Mouse (Mus musculus): ENCODE results near the gene Tmigd3. TPM values are rescaled to one million over a fixed set of nuclear protein-coding genes. Genes with fewer than 3 reads are reported as not detected.

Tmigd3 gene
- polyA plus RNA-seq, 1 experiment from 2014 or later: 0.13 TPM

GRCm38 (mm10) chr3:105853781-105854180, 16.9 kb upstream of the Tmigd3 start:
- H3K4me3 ChIP-seq (ENCODE audit: low read depth, low read length): no peak overlapping the region
- 70% methylated on average over 8 of the region's 8 CpGs for WGBS (ENCODE audit: insufficient replicate concordance)
- no peak for TF ChIP-seq CTCF (IDR thresholded peaks at IDR 0.05; ENCODE audit: low read depth)
- no peak for TF ChIP-seq EP300 (IDR thresholded peaks at IDR 0.05; ENCODE audit: low read depth)
- no peaks in the 10 kb centered on the region for H3K9me3 ChIP-seq (ENCODE audit: low read length)
- no peak overlapping the region for H3K27ac ChIP-seq (ENCODE audit: low read depth)
- ATAC-seq (no peak), DNase-seq (no peak)
- H3K4me2 ChIP-seq (ENCODE audit: low read depth, low read length): no peak overlapping the region
- H3K4me1 ChIP-seq (ENCODE audit: insufficient read depth): peaks cover 1% of the 10 kb centered on the region
- no peak overlapping the region for H3K9ac ChIP-seq (replicated peaks)
- H3K36me3 ChIP-seq (replicated peaks; ENCODE audit: insufficient read depth, low read length): no peaks in the 10 kb centered on the region
- peaks cover 3% of the 10 kb centered on the region; the same call in 1 of the 2 replicates for H3K27me3 ChIP-seq (ENCODE audit: insufficient read depth, low read length)

DNA sequence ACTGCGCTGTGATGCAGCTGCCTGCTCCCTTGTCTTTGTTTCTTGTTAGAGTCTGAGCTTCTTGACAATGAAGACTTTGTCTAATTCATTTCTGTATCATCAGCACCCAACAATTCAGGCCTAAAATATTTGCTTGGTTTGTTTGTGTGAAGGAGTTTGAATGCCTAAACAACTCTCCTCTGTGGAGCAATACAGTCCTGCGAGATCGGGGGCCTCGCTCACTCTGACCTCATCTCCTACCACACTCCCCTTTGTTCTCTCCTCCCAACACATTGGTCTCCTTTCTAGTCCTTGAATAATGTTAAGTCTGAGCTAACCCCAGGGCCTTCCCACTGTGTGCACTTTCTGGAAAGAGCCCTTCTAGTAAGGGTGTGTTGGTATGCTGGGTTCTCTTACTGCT, 15.9 kb upstream of the Tmigd3 start:
- no peaks in the 10 kb centered on the region for H3K36me3 ChIP-seq (replicated peaks; ENCODE audit: insufficient read depth, low read length)
- ATAC-seq: no peak
- no peak overlapping the region for H3K9ac ChIP-seq (replicated peaks)
- no peaks in the 10 kb centered on the region for H3K9me3 ChIP-seq (ENCODE audit: low read length)
- no peak overlapping the region for H3K4me2 ChIP-seq (ENCODE audit: low read depth, low read length)
- H3K4me3 ChIP-seq (ENCODE audit: low read depth, low read length): no peak overlapping the region
- no peak for DNase-seq
- H3K27ac ChIP-seq (ENCODE audit: low read depth): no peak overlapping the region
- WGBS (ENCODE audit: insufficient replicate concordance): 87% methylated on average over 4 of the region's 4 CpGs
- peaks cover 3% of the 10 kb centered on the region; the same call in 1 of the 2 replicates for H3K27me3 ChIP-seq (ENCODE audit: insufficient read depth, low read length)
- peaks cover 4% of the 10 kb centered on the region for H3K4me1 ChIP-seq (ENCODE audit: insufficient read depth)
- TF ChIP-seq CTCF (IDR thresholded peaks at IDR 0.05; ENCODE audit: low read depth) (no peak), EP300 (IDR thresholded peaks at IDR 0.05; ENCODE audit: low read depth) (no peak)

- Histone ChIP-seq H3K27ac (ENCODE audit: low read depth) (no peak overlapping the region), H3K36me3 (replicated peaks; ENCODE audit: insufficient read depth, low read length) (no peaks in the 10 kb centered on the region), H3K27me3 (ENCODE audit: insufficient read depth, low read length) (peaks cover 3% of the 10 kb centered on the region; the same call in 1 of the 2 replicates), H3K4me3 (ENCODE audit: low read depth, low read length) (no peak overlapping the region), H3K9ac (replicated peaks) (no peak overlapping the region), H3K4me2 (ENCODE audit: low read depth, low read length) (no peak overlapping the region), H3K9me3 (ENCODE audit: low read length) (no peaks in the 10 kb centered on the region), H3K4me1 (ENCODE audit: insufficient read depth) (peaks cover 4% of the 10 kb centered on the region)
- no peak for ATAC-seq
- DNase-seq: no peak
- TF ChIP-seq CTCF (IDR thresholded peaks at IDR 0.05; ENCODE audit: low read depth) (no peak), EP300 (IDR thresholded peaks at IDR 0.05; ENCODE audit: low read depth) (no peak)
- 58% methylated on average over 5 of the region's 5 CpGs for WGBS (ENCODE audit: insufficient replicate concordance)
Observed at GRCm38 (mm10) chr3:105857513-105857912, 13.2 kb upstream of the Tmigd3 start.

- Histone ChIP-seq H3K9ac (replicated peaks) (no peak overlapping the region), H3K4me1 (ENCODE audit: insufficient read depth) (peaks cover 9% of the 10 kb centered on the region), H3K9me3 (ENCODE audit: low read length) (no peaks in the 10 kb centered on the region), H3K27me3 (ENCODE audit: insufficient read depth, low read length) (no peaks in the 10 kb centered on the region), H3K4me3 (ENCODE audit: low read depth, low read length) (no peak overlapping the region), H3K4me2 (ENCODE audit: low read depth, low read length) (no peak overlapping the region), H3K27ac (ENCODE audit: low read depth) (no peak overlapping the region), H3K36me3 (replicated peaks; ENCODE audit: insufficient read depth, low read length) (no peaks in the 10 kb centered on the region)
- ATAC-seq (no peak), DNase-seq (no peak)
- TF ChIP-seq CTCF (IDR thresholded peaks at IDR 0.05; ENCODE audit: low read depth): no peak
- no peak for TF ChIP-seq EP300 (IDR thresholded peaks at IDR 0.05; ENCODE audit: low read depth)
- 47% methylated on average over 7 of the region's 7 CpGs for WGBS (ENCODE audit: insufficient replicate concordance)
Observed at GRCm38 (mm10) chr3:105861747-105862366, 8.8 kb upstream of the Tmigd3 start.

- no peaks in the 10 kb centered on the region for H3K36me3 ChIP-seq (replicated peaks; ENCODE audit: insufficient read depth, low read length)
- no peaks in the 10 kb centered on the region for H3K27me3 ChIP-seq (ENCODE audit: insufficient read depth, low read length)
- H3K4me2 ChIP-seq (ENCODE audit: low read depth, low read length): no peak overlapping the region
- H3K9me3 ChIP-seq (ENCODE audit: low read length): no peaks in the 10 kb centered on the region
- H3K4me1 ChIP-seq (ENCODE audit: insufficient read depth): peaks cover 12% of the 10 kb centered on the region; the same call in 1 of the 2 replicates
- no peak overlapping the region for H3K4me3 ChIP-seq (ENCODE audit: low read depth, low read length)
- H3K9ac ChIP-seq (replicated peaks): no peak overlapping the region
- no peak for DNase-seq
- ATAC-seq: no peak
- TF ChIP-seq EP300 (IDR thresholded peaks at IDR 0.05; ENCODE audit: low read depth) (no peak), CTCF (IDR thresholded peaks at IDR 0.05; ENCODE audit: low read depth) (no peak)
- 56% methylated on average over 1 of the region's 1 CpGs for WGBS (ENCODE audit: insufficient replicate concordance)
- H3K27ac ChIP-seq (ENCODE audit: low read depth): no peak overlapping the region
Observed at GRCm38 (mm10) chr3:105864123-105864522, 6.6 kb upstream of the Tmigd3 start.

DNA sequence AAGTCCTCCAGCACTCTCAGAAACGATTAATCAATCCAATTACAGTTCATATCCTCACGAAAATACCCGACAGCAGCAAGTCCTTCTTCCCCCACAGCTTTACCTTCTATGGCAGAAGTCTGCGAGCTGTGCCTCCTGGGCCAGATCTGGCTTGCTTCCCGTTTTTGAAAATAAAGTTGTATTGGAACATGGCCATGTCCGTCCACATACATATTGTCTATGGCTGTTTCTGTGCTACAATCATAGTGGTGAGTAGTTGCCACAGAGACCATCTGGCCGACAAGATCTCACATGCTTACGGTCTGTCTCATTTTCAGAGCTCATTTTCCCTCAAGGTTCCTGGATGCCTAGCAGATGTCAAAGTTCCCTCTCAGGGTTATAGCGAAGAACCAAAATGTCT, 5.6 kb upstream of the Tmigd3 start:
- H3K4me1 ChIP-seq (ENCODE audit: insufficient read depth): peaks cover 12% of the 10 kb centered on the region; the same call in 1 of the 2 replicates
- H3K27me3 ChIP-seq (ENCODE audit: insufficient read depth, low read length): no peaks in the 10 kb centered on the region
- TF ChIP-seq EP300 (IDR thresholded peaks at IDR 0.05; ENCODE audit: low read depth): no peak
- ATAC-seq: no peak
- H3K9me3 ChIP-seq (ENCODE audit: low read length): no peaks in the 10 kb centered on the region
- no peak for DNase-seq
- WGBS (ENCODE audit: insufficient replicate concordance): 63% methylated on average over 9 of the region's 9 CpGs
- H3K27ac ChIP-seq (ENCODE audit: low read depth): no peak overlapping the region
- no peak overlapping the region for H3K4me2 ChIP-seq (ENCODE audit: low read depth, low read length)
- H3K36me3 ChIP-seq (replicated peaks; ENCODE audit: insufficient read depth, low read length): no peaks in the 10 kb centered on the region
- no peak overlapping the region for H3K9ac ChIP-seq (replicated peaks)
- no peak overlapping the region for H3K4me3 ChIP-seq (ENCODE audit: low read depth, low read length)

All from liver, postnatal 0 days (tissue).